Mouse (Mus musculus): ENCODE measurements around the gene Ddb1. TPM values are rescaled to one million over a fixed set of nuclear protein-coding genes. Genes with fewer than 3 reads are reported as not detected.

Ddb1 gene
- polyA plus RNA-seq, 1 experiment from 2014 or later = 277 TPM

- ATAC-seq = no peak
- 62% methylated on average over 3 of the region's 3 CpGs for WGBS
- H3K27me3 ChIP-seq (replicated peaks; ENCODE audit: control insufficient read depth, insufficient read depth, low read length) = no peaks in the 10 kb centered on the region
- H3K4me3 ChIP-seq (replicated peaks; ENCODE audit: low read length) = peak overlapping the region; percentile 96
- H3K36me3 ChIP-seq (ENCODE audit: control insufficient read depth, insufficient read depth) = peaks cover 11% of the 10 kb centered on the region
- peaks cover 32% of the 10 kb centered on the region for H3K4me1 ChIP-seq (replicated peaks; ENCODE audit: control insufficient read depth, insufficient read depth, low read length)
- peak overlapping the region; percentile 56 for H3K4me2 ChIP-seq (ENCODE audit: low read length)
- H3K9me3 ChIP-seq (ENCODE audit: control insufficient read depth, low read length) = no peaks in the 10 kb centered on the region
- peak overlapping the region; percentile 90 for H3K27ac ChIP-seq (ENCODE audit: low read length)
- peak overlapping the region; percentile 73 for H3K9ac ChIP-seq (replicated peaks; ENCODE audit: low read depth, low read length)
These were observed 593 bp upstream of the Ddb1 start for GRCm38 (mm10) chr19:10604534-10604933.

GRCm38 (mm10) chr19:10605901-10606622 lies 935 bp downstream of the Ddb1 start:
- Histone ChIP-seq H3K4me1 (replicated peaks; ENCODE audit: control insufficient read depth, insufficient read depth, low read length) (peaks cover 32% of the 10 kb centered on the region), H3K9me3 (ENCODE audit: control insufficient read depth, low read length) (no peaks in the 10 kb centered on the region), H3K4me2 (ENCODE audit: low read length) (peak overlapping the region; percentile 84), H3K4me3 (replicated peaks; ENCODE audit: low read length) (peak overlapping the region; percentile 96), H3K9ac (replicated peaks; ENCODE audit: low read depth, low read length) (peak overlapping the region; percentile 94), H3K27ac (ENCODE audit: low read length) (peak overlapping the region; percentile 90), H3K27me3 (replicated peaks; ENCODE audit: control insufficient read depth, insufficient read depth, low read length) (no peaks in the 10 kb centered on the region), H3K36me3 (ENCODE audit: control insufficient read depth, insufficient read depth) (peaks cover 21% of the 10 kb centered on the region)
- 8% methylated on average over 20 of the region's 20 CpGs for WGBS
- no peak for ATAC-seq

GRCm38 (mm10) chr19:10608573-10609240 lies 3.6 kb downstream of the Ddb1 start:
- H3K4me2 ChIP-seq (ENCODE audit: low read length) = no peak overlapping the region
- no peak overlapping the region for H3K9ac ChIP-seq (replicated peaks; ENCODE audit: low read depth, low read length)
- WGBS = 89% methylated on average over 5 of the region's 5 CpGs
- H3K27me3 ChIP-seq (replicated peaks; ENCODE audit: control insufficient read depth, insufficient read depth, low read length) = no peaks in the 10 kb centered on the region
- H3K4me1 ChIP-seq (replicated peaks; ENCODE audit: control insufficient read depth, insufficient read depth, low read length) = peaks cover 20% of the 10 kb centered on the region
- no peak for ATAC-seq
- H3K27ac ChIP-seq (ENCODE audit: low read length) = no peak overlapping the region
- no peak overlapping the region for H3K4me3 ChIP-seq (replicated peaks; ENCODE audit: low read length)
- no peaks in the 10 kb centered on the region for H3K9me3 ChIP-seq (ENCODE audit: control insufficient read depth, low read length)
- H3K36me3 ChIP-seq (ENCODE audit: control insufficient read depth, insufficient read depth) = peaks cover 35% of the 10 kb centered on the region

GRCm38 (mm10) chr19:10634106-10634871 lies 29.2 kb downstream of the Ddb1 start, which contains the start of gene Vwce:
Gene Vwce, plus strand, starts transcription at chr19:10634213.
- Histone ChIP-seq H3K27ac (ENCODE audit: low read length) (no peak within 1 kb of the TSS), H3K4me1 (replicated peaks; ENCODE audit: control insufficient read depth, insufficient read depth, low read length) (peaks cover 14% of the 10 kb centered on the region), H3K36me3 (ENCODE audit: control insufficient read depth, insufficient read depth) (peaks cover 8% of the 10 kb centered on the region; the same call in 1 of the 2 replicates), H3K9ac (replicated peaks; ENCODE audit: low read depth, low read length) (peak within 1 kb of the TSS; percentile 55), H3K4me2 (ENCODE audit: low read length) (peak within 1 kb of the TSS; percentile 89), H3K27me3 (replicated peaks; ENCODE audit: control insufficient read depth, insufficient read depth, low read length) (no peaks in the 10 kb centered on the region), H3K9me3 (ENCODE audit: control insufficient read depth, low read length) (no peaks in the 10 kb centered on the region), H3K4me3 (replicated peaks; ENCODE audit: low read length) (peak within 1 kb of the TSS; percentile 47)
- WGBS = 2% methylated on average over 32 of the region's 32 CpGs
- ATAC-seq = peak; percentile 69

GRCm38 (mm10) chr19:10634872-10635318 lies 29.8 kb downstream of the Ddb1 start:
- Histone ChIP-seq H3K4me1 (replicated peaks; ENCODE audit: control insufficient read depth, insufficient read depth, low read length) (peaks cover 14% of the 10 kb centered on the region), H3K9ac (replicated peaks; ENCODE audit: low read depth, low read length) (peak overlapping the region; percentile 55), H3K27ac (ENCODE audit: low read length) (no peak overlapping the region), H3K27me3 (replicated peaks; ENCODE audit: control insufficient read depth, insufficient read depth, low read length) (no peaks in the 10 kb centered on the region), H3K36me3 (ENCODE audit: control insufficient read depth, insufficient read depth) (peaks cover 2% of the 10 kb centered on the region; the same call in 1 of the 2 replicates), H3K4me2 (ENCODE audit: low read length) (peak overlapping the region; percentile 89), H3K9me3 (ENCODE audit: control insufficient read depth, low read length) (no peaks in the 10 kb centered on the region), H3K4me3 (replicated peaks; ENCODE audit: low read length) (peak overlapping the region; percentile 47)
- ATAC-seq = peak; percentile 91
- 3% methylated on average over 21 of the region's 21 CpGs for WGBS

GRCm38 (mm10) chr19:10637840-10638239 lies 32.7 kb downstream of the Ddb1 start:
- H3K9ac ChIP-seq (replicated peaks; ENCODE audit: low read depth, low read length) = no peak overlapping the region
- no peak overlapping the region for H3K4me3 ChIP-seq (replicated peaks; ENCODE audit: low read length)
- no peak for ATAC-seq
- WGBS = 70% methylated on average over 7 of the region's 7 CpGs
- H3K4me1 ChIP-seq (replicated peaks; ENCODE audit: control insufficient read depth, insufficient read depth, low read length) = peaks cover 14% of the 10 kb centered on the region
- no peaks in the 10 kb centered on the region for H3K9me3 ChIP-seq (ENCODE audit: control insufficient read depth, low read length)
- H3K4me2 ChIP-seq (ENCODE audit: low read length) = no peak overlapping the region
- H3K36me3 ChIP-seq (ENCODE audit: control insufficient read depth, insufficient read depth) = no peaks in the 10 kb centered on the region
- no peak overlapping the region for H3K27ac ChIP-seq (ENCODE audit: low read length)
- no peaks in the 10 kb centered on the region for H3K27me3 ChIP-seq (replicated peaks; ENCODE audit: control insufficient read depth, insufficient read depth, low read length)

- no peak overlapping the region for H3K4me3 ChIP-seq (replicated peaks; ENCODE audit: low read length)
- 17% methylated on average over 5 of the region's 5 CpGs for WGBS
- no peaks in the 10 kb centered on the region for H3K9me3 ChIP-seq (ENCODE audit: control insufficient read depth, low read length)
- H3K9ac ChIP-seq (replicated peaks; ENCODE audit: low read depth, low read length) = no peak overlapping the region
- no peaks in the 10 kb centered on the region for H3K36me3 ChIP-seq (ENCODE audit: control insufficient read depth, insufficient read depth)
- no peak; the same call in 1 of the 2 replicates for ATAC-seq
- H3K4me1 ChIP-seq (replicated peaks; ENCODE audit: control insufficient read depth, insufficient read depth, low read length) = peaks cover 3% of the 10 kb centered on the region
- H3K27ac ChIP-seq (ENCODE audit: low read length) = no peak overlapping the region
- no peaks in the 10 kb centered on the region for H3K27me3 ChIP-seq (replicated peaks; ENCODE audit: control insufficient read depth, insufficient read depth, low read length)
- no peak overlapping the region for H3K4me2 ChIP-seq (ENCODE audit: low read length)
These were observed 35.0 kb downstream of the Ddb1 start for GRCm38 (mm10) chr19:10640080-10640479.

- Histone ChIP-seq H3K9ac (replicated peaks; ENCODE audit: low read depth, low read length) (no peak overlapping the region), H3K27me3 (replicated peaks; ENCODE audit: control insufficient read depth, insufficient read depth, low read length) (no peaks in the 10 kb centered on the region), H3K27ac (ENCODE audit: low read length) (no peak overlapping the region), H3K4me3 (replicated peaks; ENCODE audit: low read length) (no peak overlapping the region), H3K4me1 (replicated peaks; ENCODE audit: control insufficient read depth, insufficient read depth, low read length) (no peaks in the 10 kb centered on the region), H3K9me3 (ENCODE audit: control insufficient read depth, low read length) (no peaks in the 10 kb centered on the region), H3K4me2 (ENCODE audit: low read length) (no peak overlapping the region), H3K36me3 (ENCODE audit: control insufficient read depth, insufficient read depth) (no peaks in the 10 kb centered on the region)
- ATAC-seq = no peak
- 55% methylated on average over 13 of the region's 13 CpGs for WGBS
These were observed 35.7 kb downstream of the Ddb1 start for GRCm38 (mm10) chr19:10640589-10641378.

Measured in forebrain, embryonic 16.5 days (tissue).